Mouse (Mus musculus) olfactory bulb, adult 2 months (tissue): ENCODE results near the gene Ripk3. TPM values are rescaled to one million over a fixed set of nuclear protein-coding genes. Genes with fewer than 3 reads are reported as not detected.

Experiments used
- H3K27ac ChIP-seq: fragments of 200-500 bp; 2 replicates; pipeline ENCODE4 v1.5.1; 2012; ENCODE audit warnings: low read depth, low read length; ENCODE audit not compliant: insufficient read depth
- H3K4me1 ChIP-seq: fragments of 200-500 bp; 2 replicates; pipeline ENCODE4 v1.6.1; 2012; ENCODE audit warnings: low read length; ENCODE audit not compliant: control insufficient read depth, insufficient read depth
- H3K4me3 ChIP-seq: fragments of 200-500 bp; 2 replicates; pipeline ENCODE4 v1.5.1; 2012; ENCODE audit warnings: mild to moderate bottlenecking, low read depth, low read length, moderate library complexity; ENCODE audit not compliant: insufficient read depth
- CTCF ChIP-seq: fragments of 200-500 bp; IDR thresholded peaks from 2 replicates; pipeline ENCODE4 v1.5.1; 2012; ENCODE audit warnings: low read depth, mild to moderate bottlenecking, low read length, moderate library complexity; ENCODE audit not compliant: insufficient read depth
- POLR2A ChIP-seq: fragments of 200-500 bp; IDR thresholded peaks from 2 replicates; pipeline ENCODE4 v1.6.1; 2012; ENCODE audit warnings: mild to moderate bottlenecking, low read depth, low read length, moderate library complexity; ENCODE audit not compliant: insufficient read depth
- WGBS: fragments of 180-500 bp; shearing (Covaris S2); methylation state at CpG from one replicate; pipeline ENCODE4 v1.1.7; 2018; 5-methylcytosine and 5-hydroxymethylcytosine counted together
- polyA plus RNA-seq: library from polyadenylated mRNA; stranded (reverse); fragments of >200 nt; gene quantifications from 2 replicates; pipeline ENCODE4 v1.2.4, GENCODE M21; 2012; ENCODE audit warnings: low replicate concordance; ENCODE audit not compliant: missing spikeins, insufficient read depth, insufficient read length

Gene Ripk3
- polyA plus RNA-seq, 1 experiment, result not detected

DNA sequence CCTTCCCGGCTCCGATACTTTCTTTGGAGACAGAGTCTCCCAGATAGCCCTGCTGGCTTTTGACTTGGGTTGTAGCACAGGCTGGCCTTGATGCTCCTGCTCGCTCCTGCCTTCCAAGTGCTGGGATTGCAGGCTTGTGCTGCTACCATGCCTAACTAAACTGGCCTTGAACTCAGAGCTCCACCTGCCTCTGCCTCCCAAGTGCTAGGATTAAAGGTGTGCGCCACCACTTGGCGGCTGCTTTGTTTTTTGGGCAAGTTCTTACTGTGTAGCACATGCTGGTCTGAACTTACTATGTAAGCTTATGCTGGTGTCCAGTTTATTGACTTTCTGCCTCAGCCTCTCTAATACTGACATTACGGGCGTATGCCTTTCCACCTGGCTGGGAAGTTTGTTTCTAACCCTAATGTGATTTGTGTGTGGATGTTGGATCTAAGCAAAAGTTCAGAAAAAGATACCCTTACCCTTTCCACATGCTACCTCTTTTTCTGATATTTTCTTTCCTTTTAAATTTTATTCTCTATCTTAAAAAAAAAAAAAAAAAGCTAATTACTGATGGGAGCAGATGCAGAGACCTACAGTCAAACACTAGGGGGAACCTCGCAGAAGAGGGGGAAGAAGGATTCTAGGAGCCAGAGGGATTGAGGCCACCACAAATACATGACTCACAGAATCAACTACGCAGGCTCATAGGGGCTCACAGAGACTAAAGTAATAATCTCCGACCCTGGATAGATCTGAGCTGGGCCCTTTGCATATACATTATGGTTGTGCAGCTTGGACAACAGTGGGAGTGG lies 41.4 kb downstream of the Ripk3 start:
- TF ChIP-seq CTCF (no peak), POLR2A (no peak)
- Histone ChIP-seq H3K27ac (no peak overlapping the region), H3K4me3 (no peak overlapping the region), H3K4me1 (peaks cover 12% of the 10 kb centered on the region)
- WGBS, result 83% methylated on average over 10 of the region's 10 CpGs

- WGBS, result 0% methylated on average over 31 of the region's 31 CpGs
- no peak overlapping the region for H3K27ac ChIP-seq
Observed at GRCm38 (mm10) chr14:55745861-55746237, 42.8 kb downstream of the Ripk3 start.

DNA sequence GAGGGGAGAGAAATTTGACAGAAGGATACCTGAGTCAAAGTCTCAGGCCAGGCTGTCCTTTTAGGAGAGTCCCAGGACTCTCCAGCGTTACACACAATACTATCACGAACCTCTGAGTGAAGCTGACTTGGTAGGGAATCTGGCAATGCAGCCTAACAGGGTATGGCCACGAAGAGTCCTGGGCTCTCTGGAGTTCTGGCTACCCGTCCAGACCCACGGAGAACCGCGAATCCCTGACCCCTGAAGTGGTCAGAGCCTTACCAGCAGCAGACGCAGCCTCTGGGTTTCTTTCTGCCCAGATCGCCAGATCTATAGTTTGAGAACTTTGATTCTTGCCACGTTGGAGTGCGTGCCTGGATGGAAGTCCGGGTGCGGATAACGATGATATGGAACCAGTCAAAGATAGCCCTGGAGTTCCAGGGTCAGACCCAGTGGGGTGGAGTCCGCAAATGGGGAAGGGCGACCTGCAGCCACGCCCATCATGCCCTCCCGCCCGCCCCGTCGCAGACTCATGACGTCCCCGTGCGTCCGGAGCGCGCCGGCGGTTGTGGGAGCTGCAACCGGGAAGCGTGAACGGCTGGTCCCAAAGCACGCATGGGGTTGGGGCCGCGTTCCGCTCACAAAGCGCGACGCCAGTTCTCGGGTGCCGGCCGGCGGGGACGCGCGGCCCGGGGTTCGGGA lies 43.3 kb downstream of the Ripk3 start, which contains the start of the genes Dhrs1 and Nop9:
Gene Dhrs1, minus strand, starts transcription at position 511 of the 681 bp plus-strand sequence.
Gene Nop9, plus strand, starts transcription at position 514 of the 681 bp plus-strand sequence.
- TF ChIP-seq CTCF, result no peak
- 0 out of 2 replicates have a peak, but pooled peaks have one; percentile 52 for TF ChIP-seq POLR2A
- Histone ChIP-seq H3K4me1 (peaks cover 12% of the 10 kb centered on the region), H3K27ac (no peak within 1 kb of the TSS), H3K4me3 (peak within 1 kb of the TSS; percentile 88)
- WGBS, result under 1% methylated on average over 48 of the region's 48 CpGs

More at GRCm38 (mm10) chr14:55745861-55746237, 42.8 kb downstream of the Ripk3 start:
- H3K4me3 ChIP-seq, result peak overlapping the region; percentile 88
- TF ChIP-seq CTCF, result no peak
- no peak for TF ChIP-seq POLR2A
- H3K4me1 ChIP-seq, result peaks cover 12% of the 10 kb centered on the region

GRCm38 (mm10) chr14:55743711-55744110 lies 45.0 kb downstream of the Ripk3 start:
- TF ChIP-seq CTCF (peak; percentile 72), POLR2A (no peak)
- 12% methylated on average over 10 of the region's 10 CpGs for WGBS
- H3K4me1 ChIP-seq, result peaks cover 12% of the 10 kb centered on the region
- no peak overlapping the region for H3K27ac ChIP-seq
- no peak overlapping the region for H3K4me3 ChIP-seq

DNA sequence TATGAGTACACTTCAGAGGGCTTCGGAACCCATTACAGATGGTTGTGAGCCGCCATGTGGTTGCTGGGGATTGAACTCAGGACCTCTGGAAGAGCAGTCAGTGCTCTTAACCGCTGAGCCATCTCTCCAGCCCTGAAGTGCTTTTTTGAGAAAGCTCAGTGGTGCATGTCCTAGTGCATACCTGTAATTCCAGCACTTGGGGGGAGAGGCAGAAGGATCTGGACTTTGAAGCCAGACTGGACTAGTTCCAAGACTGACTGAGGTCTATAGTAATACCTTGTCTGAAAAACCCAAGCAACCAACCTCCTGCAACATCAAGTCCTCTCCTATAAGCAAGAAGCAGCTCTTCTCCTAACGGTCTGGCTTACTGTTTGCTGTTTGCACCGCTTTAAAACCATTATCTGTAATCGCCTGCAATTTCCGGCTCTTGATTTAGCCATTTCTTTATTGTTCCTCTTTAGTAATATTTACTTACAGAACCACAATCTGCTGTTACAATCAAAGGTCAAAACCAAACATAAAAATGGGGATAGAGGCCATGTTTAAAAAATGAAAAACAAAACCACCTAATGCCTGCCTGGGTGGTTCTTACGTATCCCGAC lies 51.5 kb downstream of the Ripk3 start:
- TF ChIP-seq POLR2A (no peak), CTCF (no peak)
- Histone ChIP-seq H3K4me1 (no peaks in the 10 kb centered on the region), H3K4me3 (no peak overlapping the region), H3K27ac (no peak overlapping the region)
- 86% methylated on average over 9 of the region's 9 CpGs for WGBS

DNA sequence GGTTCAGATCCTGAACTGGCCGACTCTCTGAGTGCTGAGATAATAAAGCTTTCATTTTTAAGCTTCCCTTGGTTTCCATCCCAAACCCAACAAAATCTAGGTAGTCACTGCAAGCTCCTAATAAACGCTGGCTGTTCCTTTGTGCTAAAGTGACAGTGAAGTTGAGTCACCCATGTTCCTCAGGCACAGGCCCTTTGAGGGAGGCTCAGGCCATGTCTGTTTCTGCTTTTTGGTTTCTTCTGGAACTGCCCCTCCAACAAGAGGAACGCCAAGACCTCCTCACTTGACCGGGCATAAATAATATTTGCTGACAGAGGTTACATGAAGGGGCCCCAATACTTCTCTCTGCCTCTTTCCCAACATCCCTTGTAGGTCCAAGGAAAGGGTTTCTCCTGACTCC lies 52.9 kb downstream of the Ripk3 start:
- TF ChIP-seq CTCF, result no peak
- no peak for TF ChIP-seq POLR2A
- Histone ChIP-seq H3K4me1 (no peaks in the 10 kb centered on the region), H3K27ac (no peak overlapping the region), H3K4me3 (no peak overlapping the region)
- 71% methylated on average over 4 of the region's 4 CpGs for WGBS

DNA sequence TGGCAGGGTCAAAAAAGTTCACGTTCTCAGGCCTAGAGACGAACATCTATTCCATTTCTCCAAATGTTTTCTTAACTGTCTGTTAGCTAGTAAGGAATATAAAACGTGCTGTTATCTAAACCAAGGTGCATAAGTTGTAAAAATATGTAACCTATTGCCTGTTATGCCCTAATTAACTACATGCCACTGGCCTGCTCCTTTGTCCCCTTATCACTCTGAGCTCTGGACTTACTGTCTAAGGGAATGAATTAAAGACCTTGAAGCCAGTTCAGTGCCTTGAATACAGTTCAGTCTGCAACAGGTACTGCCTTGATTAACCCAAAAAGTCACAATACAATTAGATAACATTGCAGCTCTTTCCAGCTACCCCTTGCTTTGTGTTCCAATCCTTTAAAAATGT lies 53.3 kb downstream of the Ripk3 start:
- no peak overlapping the region for H3K27ac ChIP-seq
- H3K4me3 ChIP-seq, result no peak overlapping the region
- H3K4me1 ChIP-seq, result no peaks in the 10 kb centered on the region
- 67% methylated on average over 3 of the region's 3 CpGs for WGBS
- TF ChIP-seq CTCF, result no peak
- TF ChIP-seq POLR2A, result no peak

Other genes starting within 250 kb of the Ripk3 start
- gene Pck2, start 248.6 kb downstream of the Ripk3 start, polyA plus RNA-seq, result not detected in 2 replicates
- gene Dcaf11, start 228.9 kb downstream of the Ripk3 start, polyA plus RNA-seq, result not detected in 2 replicates
- gene A730061H03Rik, start 228.5 kb downstream of the Ripk3 start, polyA plus RNA-seq, result not detected in 2 replicates
- gene Fitm1, start 213.2 kb downstream of the Ripk3 start, polyA plus RNA-seq, result not detected in 2 replicates
- gene Psme1, start 210.7 kb downstream of the Ripk3 start, polyA plus RNA-seq, result not detected in 2 replicates
- gene Emc9, start 203.6 kb downstream of the Ripk3 start, polyA plus RNA-seq, result not detected in 2 replicates
- gene Psme2, start 197.8 kb downstream of the Ripk3 start, polyA plus RNA-seq, result not detected in 2 replicates
- gene Rnf31, start 197.2 kb downstream of the Ripk3 start, polyA plus RNA-seq, result not detected in 2 replicates
- gene Irf9, start 185.3 kb downstream of the Ripk3 start, polyA plus RNA-seq, result not detected in 2 replicates
- gene Rec8, start 170.8 kb downstream of the Ripk3 start, polyA plus RNA-seq, result not detected in 2 replicates
- not detected in 2 replicates for gene Ipo4, start 152.9 kb downstream of the Ripk3 start, polyA plus RNA-seq
- gene Gm49378, start 151.0 kb downstream of the Ripk3 start, polyA plus RNA-seq, result not detected in 2 replicates
- gene Tm9sf1, start 145.1 kb downstream of the Ripk3 start, polyA plus RNA-seq, result not detected in 2 replicates
- gene Tssk4, start 138.7 kb downstream of the Ripk3 start, polyA plus RNA-seq, result not detected in 2 replicates
- gene Mdp1, start 128.4 kb downstream of the Ripk3 start, polyA plus RNA-seq, result not detected in 2 replicates
- gene Gmpr2, start 116.9 kb downstream of the Ripk3 start, polyA plus RNA-seq, result not detected in 2 replicates
- not detected in 2 replicates for gene Nedd8, start 116.7 kb downstream of the Ripk3 start, polyA plus RNA-seq
- gene Tinf2, start 107.0 kb downstream of the Ripk3 start, polyA plus RNA-seq, result not detected in 2 replicates
- gene Tgm1, start 74.9 kb downstream of the Ripk3 start, polyA plus RNA-seq, result not detected in 2 replicates
- gene Rabggta, start 66.6 kb downstream of the Ripk3 start, polyA plus RNA-seq, result not detected in 2 replicates
- not detected in 2 replicates for gene Dhrs1, start 43.2 kb downstream of the Ripk3 start, polyA plus RNA-seq
- not detected in 2 replicates for gene Nop9, start 43.2 kb downstream of the Ripk3 start, polyA plus RNA-seq
- not detected in 2 replicates for gene Cideb, start 30.4 kb downstream of the Ripk3 start, polyA plus RNA-seq
- gene Ltb4r2, start 27.4 kb downstream of the Ripk3 start, polyA plus RNA-seq, result not detected in 2 replicates
- not detected in 2 replicates for gene Ltb4r1, start 22.9 kb downstream of the Ripk3 start, polyA plus RNA-seq
- not detected in 2 replicates for gene Adcy4, start 4.8 kb downstream of the Ripk3 start, polyA plus RNA-seq
- gene Nfatc4, start 34.3 kb upstream of the Ripk3 start, polyA plus RNA-seq, result not detected in 2 replicates
- gene Nynrin, start 65.1 kb upstream of the Ripk3 start, polyA plus RNA-seq, result not detected in 2 replicates
- gene Cbln3, start 95.5 kb upstream of the Ripk3 start, polyA plus RNA-seq, result not detected in 2 replicates
- gene Khnyn, start 96.1 kb upstream of the Ripk3 start, polyA plus RNA-seq, result not detected in 2 replicates
- not detected in 2 replicates for gene Sdr39u1, start 111.4 kb upstream of the Ripk3 start, polyA plus RNA-seq
- not detected in 2 replicates for gene Cma1, start 155.8 kb upstream of the Ripk3 start, polyA plus RNA-seq
- gene Cma2, start 162.1 kb upstream of the Ripk3 start, polyA plus RNA-seq, result not detected in 2 replicates
- not detected in 2 replicates for gene Mcpt1, start 229.1 kb upstream of the Ripk3 start, polyA plus RNA-seq
- not detected in 2 replicates for gene Mcpt9, start 241.6 kb upstream of the Ripk3 start, polyA plus RNA-seq